Mouse (Mus musculus): ENCODE results near the gene Csnk1e. TPM values are rescaled to one million over a fixed set of nuclear protein-coding genes. Genes with fewer than 3 reads are reported as not detected.

The Csnk1e gene
- polyA plus RNA-seq, 1 experiment, result 25.8 TPM

GRCm38 (mm10) chr15:79370281-79370843 lies 85.0 kb downstream of the Csnk1e start:
- DNase-seq (ENCODE audit: low read depth, low spot score), result no peak
- 72% methylated on average over 7 of the region's 7 CpGs for WGBS

GRCm38 (mm10) chr15:79369452-79370280 lies 85.7 kb downstream of the Csnk1e start:
- DNase-seq (ENCODE audit: low read depth, low spot score), result no peak
- WGBS, result 47% methylated on average over 15 of the region's 15 CpGs

DNA sequence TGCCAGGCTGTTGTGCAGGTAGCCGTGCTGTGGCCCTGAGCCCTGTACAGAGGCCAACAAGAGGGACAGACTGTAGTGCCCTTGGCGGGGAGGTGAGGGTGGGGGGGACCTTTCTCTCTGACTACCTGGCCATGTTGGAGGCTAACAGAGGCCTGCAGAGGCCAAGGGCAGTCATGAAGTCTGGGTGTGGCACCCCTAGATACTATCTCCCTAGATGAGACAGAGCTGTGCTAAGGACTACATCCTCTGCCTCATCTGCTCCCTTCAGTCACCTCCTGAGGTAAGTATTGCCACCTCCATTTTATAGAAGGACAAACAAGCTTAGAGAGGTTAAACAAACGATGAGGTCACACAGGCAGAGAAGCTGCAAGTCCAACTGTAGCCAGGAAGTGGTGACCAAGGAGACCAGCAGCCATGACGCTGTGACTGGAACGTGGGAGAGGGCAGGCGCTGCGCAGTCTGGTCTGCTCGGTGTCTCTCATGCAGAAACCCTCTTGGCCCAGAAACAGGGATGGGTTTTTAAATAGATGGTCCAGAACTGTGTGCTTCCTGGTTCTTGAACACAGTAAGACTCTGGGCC lies 86.4 kb downstream of the Csnk1e start:
- WGBS, result 23% methylated on average over 8 of the region's 8 CpGs
- no peak for DNase-seq (ENCODE audit: low read depth, low spot score)

DNA sequence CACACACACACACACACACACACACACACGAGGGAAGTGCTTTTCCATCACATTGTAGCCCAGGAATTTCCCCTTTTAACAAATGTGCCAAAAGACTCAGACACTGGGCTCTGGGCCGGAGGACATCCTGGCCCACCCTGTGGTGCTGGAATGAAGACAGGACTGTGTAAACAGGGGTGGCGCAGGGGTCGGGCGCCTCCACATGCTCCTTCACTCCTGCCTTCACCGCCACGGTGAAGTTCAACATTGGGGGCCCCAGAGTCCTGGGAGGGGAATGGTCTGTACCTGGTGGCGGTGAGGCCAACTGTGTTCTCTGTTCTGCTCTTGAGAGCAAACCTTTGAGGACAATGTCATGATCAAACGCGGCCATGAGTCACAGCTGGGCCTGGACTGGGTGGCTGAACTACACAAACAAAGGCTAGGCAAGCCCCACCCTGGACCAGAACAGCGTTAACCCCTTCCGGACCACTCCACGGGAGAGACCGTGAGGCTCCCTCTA lies 87.0 kb downstream of the Csnk1e start:
- peak; percentile 95 for DNase-seq (ENCODE audit: low read depth, low spot score)
- WGBS, result 10% methylated on average over 14 of the region's 14 CpGs

Other genes with a start within 250 kb of the Csnk1e start
- gene Pick1, start 226.4 kb downstream of the Csnk1e start, polyA plus RNA-seq (2012; rRNA removed), result 36.1 and 40.1 TPM in 2 replicates
- gene Gm49486, start 226.2 kb downstream of the Csnk1e start, polyA plus RNA-seq (2012; rRNA removed), result 0.12 TPM in 2 replicates
- gene Slc16a8, start 200.8 kb downstream of the Csnk1e start, polyA plus RNA-seq (2012; rRNA removed), result 0.74 and 0.80 TPM in 2 replicates
- 223 and 289 TPM in 2 replicates for gene Baiap2l2, start 170.0 kb downstream of the Csnk1e start, polyA plus RNA-seq (2012; rRNA removed)
- gene Pla2g6, start 127.2 kb downstream of the Csnk1e start, polyA plus RNA-seq (2012; rRNA removed), result 16.5 and 25.9 TPM in 2 replicates
- 5.3 and 7.7 TPM in 2 replicates for gene Maff, start 108.9 kb downstream of the Csnk1e start, polyA plus RNA-seq (2012; rRNA removed)
- 35.6 and 50.0 TPM in 2 replicates for gene Tmem184b, start 52.0 kb downstream of the Csnk1e start, polyA plus RNA-seq (2012; rRNA removed)
- gene Kcnj4, start 49.7 kb upstream of the Csnk1e start, polyA plus RNA-seq (2012; rRNA removed), result 0.05 TPM in 1 of 2 replicates, not detected in the other
- gene Kdelr3, start 60.8 kb upstream of the Csnk1e start, polyA plus RNA-seq (2012; rRNA removed), result 22.6 and 31.1 TPM in 2 replicates
- gene Ddx17, start 91.2 kb upstream of the Csnk1e start, polyA plus RNA-seq (2012; rRNA removed), result 91.2 and 159 TPM in 2 replicates
- 0.05 and 0.10 TPM in 2 replicates for gene Dmc1, start 149.5 kb upstream of the Csnk1e start, polyA plus RNA-seq (2012; rRNA removed)
- 0.16 and 0.78 TPM in 2 replicates for gene Fam227a, start 203.4 kb upstream of the Csnk1e start, polyA plus RNA-seq (2012; rRNA removed)
- gene Cby1, start 203.6 kb upstream of the Csnk1e start, polyA plus RNA-seq (2012; rRNA removed), result 8.0 and 12.5 TPM in 2 replicates
- gene Tomm22, start 215.3 kb upstream of the Csnk1e start, polyA plus RNA-seq (2012; rRNA removed), result 59.2 and 73.0 TPM in 2 replicates
- 14.9 and 15.9 TPM in 2 replicates for gene Josd1, start 232.4 kb upstream of the Csnk1e start, polyA plus RNA-seq (2012; rRNA removed)
- gene Gtpbp1, start 235.3 kb upstream of the Csnk1e start, polyA plus RNA-seq (2012; rRNA removed), result 28.8 and 29.1 TPM in 2 replicates